Mouse (Mus musculus): ENCODE measurements at regions not wholly inside any gene's neighbourhood (a gene's known extent, or its start where the extent isn't known, plus 50 kb on each side); places are given as distances from the start of the nearest gene placed in this dataset.

DNA sequence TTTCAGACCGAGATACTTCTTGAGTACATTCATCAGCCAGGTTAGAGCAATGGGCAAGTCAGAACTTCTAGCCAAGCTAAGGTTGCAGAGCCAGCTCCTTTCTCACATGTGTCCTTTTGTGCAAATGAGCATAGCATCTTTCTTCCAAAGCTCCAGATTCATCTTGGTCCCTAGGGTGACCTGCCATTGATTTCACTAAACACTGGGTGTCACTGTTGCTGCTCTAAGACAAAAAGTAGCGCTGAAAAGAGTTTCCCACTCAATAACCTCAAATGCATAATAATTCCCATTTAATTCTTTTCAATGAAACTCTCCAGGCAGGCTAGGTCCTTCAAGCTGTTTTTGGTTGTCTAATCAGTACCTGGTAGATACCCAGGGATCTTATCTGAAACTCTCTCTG lies 688.6 kb upstream of the BB014433 start:
- 66% methylated on average over 2 of the region's 2 CpGs for WGBS
- H3K27me3 ChIP-seq (replicated peaks): no peaks in the 10 kb centered on the region

GRCm38 (mm10) chr8:15731324-15731723 lies 685.4 kb upstream of the BB014433 start:
- no peaks in the 10 kb centered on the region for H3K9me3 ChIP-seq
- WGBS: 92% methylated on average over 2 of the region's 2 CpGs
- no peaks in the 10 kb centered on the region for H3K4me1 ChIP-seq
- H3K4me2 ChIP-seq: no peak overlapping the region
- no peak overlapping the region for H3K9ac ChIP-seq
- H3K27me3 ChIP-seq (replicated peaks): no peaks in the 10 kb centered on the region
- H3K4me3 ChIP-seq: no peak overlapping the region
- no peaks in the 10 kb centered on the region for H3K36me3 ChIP-seq (replicated peaks)
- H3K27ac ChIP-seq: no peak overlapping the region
- ATAC-seq (replicated peaks): no peak

More for the DNA sequence above, 688.6 kb upstream of the BB014433 start:
- Histone ChIP-seq H3K27ac (no peak overlapping the region), H3K36me3 (replicated peaks) (no peaks in the 10 kb centered on the region), H3K9me3 (no peaks in the 10 kb centered on the region), H3K4me3 (no peak overlapping the region), H3K4me2 (no peak overlapping the region), H3K4me1 (no peaks in the 10 kb centered on the region), H3K9ac (no peak overlapping the region)
- ATAC-seq (replicated peaks): no peak

- WGBS: 11% methylated on average over 1 of the region's 1 CpGs
- no peaks in the 10 kb centered on the region for H3K36me3 ChIP-seq (replicated peaks)
- ATAC-seq (replicated peaks): 0 out of 2 replicates have a peak, but pooled peaks have one; percentile 60
- no peak overlapping the region for H3K4me2 ChIP-seq
- no peaks in the 10 kb centered on the region for H3K27me3 ChIP-seq (replicated peaks)
- no peak overlapping the region for H3K4me3 ChIP-seq
- H3K9ac ChIP-seq: no peak overlapping the region
- no peaks in the 10 kb centered on the region for H3K9me3 ChIP-seq
- no peak overlapping the region for H3K27ac ChIP-seq
- H3K4me1 ChIP-seq: no peaks in the 10 kb centered on the region
Observed at GRCm38 (mm10) chr8:15729075-15729474, 683.2 kb upstream of the BB014433 start.

DNA sequence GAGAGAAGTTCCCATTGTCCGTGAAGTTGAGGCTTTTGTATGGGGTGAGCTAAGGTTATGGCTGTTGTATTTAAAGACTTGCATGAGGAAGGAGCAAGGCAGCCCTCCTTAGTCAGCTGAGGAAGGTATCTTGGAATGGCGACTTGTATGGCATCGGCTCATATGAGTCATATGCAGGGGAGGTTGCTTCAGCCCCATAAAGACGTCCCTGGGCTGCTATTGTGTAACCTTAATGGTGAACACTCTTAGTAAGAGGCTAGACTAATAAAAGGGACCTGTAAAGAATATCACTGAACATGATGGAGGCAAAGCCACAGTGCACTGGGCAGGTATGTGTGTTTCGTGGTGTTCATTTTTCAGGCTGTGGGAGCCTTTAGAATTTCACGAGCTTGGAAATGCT lies 680.4 kb upstream of the BB014433 start:
- no peaks in the 10 kb centered on the region for H3K9me3 ChIP-seq
- ATAC-seq (replicated peaks): no peak
- no peaks in the 10 kb centered on the region for H3K36me3 ChIP-seq (replicated peaks)
- no peak overlapping the region for H3K4me3 ChIP-seq
- 93% methylated on average over 6 of the region's 6 CpGs for WGBS
- H3K9ac ChIP-seq: no peak overlapping the region
- H3K4me1 ChIP-seq: no peaks in the 10 kb centered on the region
- no peak overlapping the region for H3K27ac ChIP-seq
- H3K4me2 ChIP-seq: no peak overlapping the region
- H3K27me3 ChIP-seq (replicated peaks): no peaks in the 10 kb centered on the region

Measured in midbrain, embryonic 15.5 days (tissue).